Mouse (Mus musculus): Measurements from ENCODE around the gene Pigk.

Gene Pigk

GRCm38 (mm10) chr3:152855006-152855614 is 141.2 kb downstream of the Pigk start:
- DNase-seq (ENCODE audit: low spot score), result no peak

DNA sequence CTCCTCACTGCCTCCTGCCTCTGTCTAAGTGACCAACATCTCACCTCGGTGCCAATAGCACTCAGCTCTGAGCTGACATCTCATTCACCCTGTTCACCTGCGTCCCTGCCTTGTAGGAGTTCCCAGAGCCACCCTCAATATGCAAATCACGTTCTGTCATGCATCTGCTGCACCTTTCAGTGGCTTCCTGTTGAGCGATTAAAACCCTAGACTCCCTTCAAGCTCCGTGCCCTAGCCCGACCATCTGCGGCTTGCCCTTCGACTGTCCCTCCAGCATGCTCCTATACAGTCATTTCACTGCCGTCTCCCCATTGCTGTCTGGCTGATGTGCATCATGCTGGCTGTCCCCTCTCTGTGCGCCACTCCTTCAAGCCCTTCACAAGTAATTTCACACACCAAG is 142.2 kb downstream of the Pigk start:
- DNase-seq (ENCODE audit: low spot score), result no peak

DNA sequence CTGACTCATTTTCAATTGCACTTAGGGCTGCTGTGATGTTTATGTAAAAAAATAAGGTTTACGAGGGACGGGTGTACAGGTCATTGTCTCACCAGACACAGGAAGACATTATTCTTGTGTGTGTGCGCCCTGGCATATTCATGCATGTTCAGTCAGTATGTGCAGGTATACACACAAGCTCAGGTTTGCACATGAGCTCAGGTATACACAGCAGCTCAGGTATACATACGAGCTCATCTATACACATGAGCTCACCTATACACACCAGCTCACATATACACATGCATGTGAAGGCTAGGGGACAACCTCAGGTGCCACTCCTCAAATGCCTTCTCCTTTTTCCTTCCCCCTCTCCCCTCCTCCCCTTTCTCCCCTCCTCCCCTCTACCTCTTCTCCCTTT is 147.6 kb downstream of the Pigk start:
- DNase-seq (ENCODE audit: low spot score), result no peak

DNA sequence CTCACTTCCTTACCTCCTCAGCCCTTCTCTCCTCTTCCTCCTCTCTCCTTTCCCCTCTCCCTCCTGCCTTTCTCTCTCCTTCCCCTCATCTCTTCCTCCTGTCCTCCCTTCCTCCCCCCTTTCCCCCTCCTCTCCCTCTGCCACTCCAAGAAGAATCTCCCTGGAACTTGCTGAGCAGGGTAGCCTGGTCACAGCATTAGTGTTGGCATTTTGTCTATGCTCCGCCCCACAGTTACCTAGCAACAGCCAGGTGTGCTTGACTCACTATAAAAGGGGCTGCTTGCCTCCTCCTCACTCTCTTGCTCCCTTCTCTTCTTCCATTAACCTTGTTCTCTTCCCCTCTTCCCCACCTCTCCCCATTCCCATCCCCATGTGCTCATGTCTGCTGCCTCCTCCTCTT is 148.1 kb downstream of the Pigk start:
- DNase-seq (ENCODE audit: low spot score), result no peak

DNA sequence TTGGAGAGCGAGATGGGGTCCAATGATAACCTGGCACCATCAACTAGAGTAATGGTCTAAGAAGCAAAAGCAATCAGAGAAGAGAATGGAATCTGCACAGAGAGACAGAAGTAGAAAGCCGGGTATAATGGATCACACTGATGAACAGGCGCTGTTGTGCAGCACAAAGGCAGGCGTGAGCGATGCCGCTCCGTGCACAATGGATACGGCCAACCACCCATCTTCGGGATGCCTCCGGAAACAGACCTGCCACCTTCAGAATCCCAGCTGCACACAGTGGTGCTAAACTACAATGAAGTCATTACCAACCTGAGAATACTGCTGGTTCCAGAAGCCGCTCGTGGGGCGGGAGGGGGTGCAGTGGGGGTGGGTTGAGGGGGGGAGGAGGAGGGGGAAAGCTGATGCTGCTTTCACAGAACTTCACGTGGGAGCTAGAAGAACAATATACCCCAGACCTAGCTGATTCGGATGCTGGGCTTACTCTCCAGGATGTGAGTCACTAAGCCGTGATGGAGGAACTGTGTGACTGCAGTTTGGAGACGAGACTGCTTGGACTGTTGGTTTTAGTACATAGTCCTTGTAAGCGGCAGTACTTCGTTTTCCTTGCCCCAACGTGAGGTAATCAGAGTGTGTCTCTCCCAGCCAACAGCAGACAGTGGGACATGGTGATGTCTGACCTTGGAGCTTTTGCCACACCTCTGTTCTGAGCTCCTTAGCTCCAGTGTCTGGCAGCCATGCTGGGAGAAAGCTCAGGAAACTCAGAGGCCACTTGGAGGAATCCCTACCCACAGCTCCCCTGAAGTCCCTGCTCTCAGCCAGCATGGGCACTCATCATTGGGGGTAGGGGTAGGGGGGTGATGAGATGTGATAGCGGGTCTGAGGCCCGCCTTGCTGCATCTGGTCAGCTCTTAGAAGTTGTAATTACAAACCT is 152.4 kb downstream of the Pigk start:
- DNase-seq (ENCODE audit: low spot score), result no peak

GRCm38 (mm10) chr3:152867654-152868525 is 154.0 kb downstream of the Pigk start:
- DNase-seq (ENCODE audit: low spot score), result no peak

DNA sequence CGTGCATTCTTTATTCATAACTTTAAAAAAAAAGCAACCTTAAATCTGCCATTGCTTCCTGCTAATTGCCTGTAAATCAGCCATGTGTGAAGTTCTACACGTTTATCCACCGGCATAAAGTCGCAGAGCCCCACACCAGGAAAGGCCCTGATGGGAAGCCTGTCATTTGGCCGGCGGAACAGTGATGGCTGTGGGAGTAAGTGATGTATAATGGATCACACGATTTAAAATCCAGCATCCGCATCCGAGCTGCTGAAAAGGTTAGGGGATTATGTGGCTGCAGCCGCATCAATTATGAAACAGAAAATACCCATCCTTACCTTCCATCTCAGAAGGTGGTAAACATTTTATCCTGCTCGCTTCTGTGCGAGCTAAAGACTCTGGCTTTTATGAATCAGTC is 158.2 kb downstream of the Pigk start:
- no peak for DNase-seq (ENCODE audit: low spot score)

DNA sequence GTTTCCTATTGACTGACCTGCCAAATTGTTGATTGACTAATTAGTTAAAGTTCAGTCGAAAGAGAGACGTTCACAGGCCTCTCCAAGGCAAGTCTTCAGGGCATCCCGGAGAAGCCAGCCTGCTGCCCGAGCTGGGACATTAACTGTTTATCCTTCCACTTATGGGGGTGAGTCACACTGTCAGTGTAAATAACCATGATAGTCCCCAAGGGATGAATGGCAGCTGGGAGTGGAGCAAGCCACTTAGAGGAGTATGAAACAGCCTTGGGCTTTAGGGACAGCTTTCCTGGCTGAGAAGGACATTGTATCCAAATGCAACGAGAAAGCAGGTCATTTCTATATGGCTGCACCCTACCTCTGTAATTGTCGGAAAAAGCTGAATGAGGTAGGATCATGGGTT is 158.7 kb downstream of the Pigk start:
- DNase-seq (ENCODE audit: low spot score), result no peak

- no peak for DNase-seq (ENCODE audit: low spot score)
Measured at GRCm38 (mm10) chr3:152874431-152875355, 160.8 kb downstream of the Pigk start.

- DNase-seq (ENCODE audit: low spot score), result no peak
Measured at GRCm38 (mm10) chr3:152875723-152876290, 161.9 kb downstream of the Pigk start.

DNA sequence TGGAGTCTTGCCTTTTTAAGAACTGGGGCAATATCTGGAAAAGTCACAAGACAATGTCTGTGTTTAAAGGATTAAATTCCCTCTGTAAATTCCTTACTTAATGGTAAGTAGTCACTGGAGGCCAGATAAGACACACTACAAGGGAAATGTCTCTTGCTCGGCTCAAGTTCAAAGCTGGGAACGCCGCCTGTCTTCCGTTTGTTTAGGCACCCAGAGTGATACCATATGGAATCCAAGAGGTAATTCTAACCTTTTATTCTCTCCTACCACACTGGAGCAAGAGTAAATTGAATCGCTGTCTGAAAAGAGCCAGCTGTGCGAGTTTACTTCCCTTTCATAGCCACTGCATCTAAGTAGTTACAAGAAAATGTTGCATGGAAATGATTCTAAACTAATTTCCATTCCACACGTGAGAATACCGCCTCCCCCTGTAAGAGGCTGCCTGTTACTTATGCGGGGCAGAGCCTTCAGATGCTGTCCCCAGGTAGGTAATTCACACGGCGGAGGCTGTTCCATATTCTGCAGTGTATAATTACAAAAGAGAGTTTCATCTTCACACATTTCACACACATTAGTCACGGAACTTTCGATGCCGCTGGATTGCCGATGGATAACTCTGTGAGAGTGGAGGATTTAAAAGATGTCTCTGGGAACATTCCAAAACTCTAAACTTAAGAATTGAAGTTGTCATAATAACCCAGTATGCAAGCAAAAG is 166.4 kb downstream of the Pigk start:
- no peak for DNase-seq (ENCODE audit: low spot score)

DNA sequence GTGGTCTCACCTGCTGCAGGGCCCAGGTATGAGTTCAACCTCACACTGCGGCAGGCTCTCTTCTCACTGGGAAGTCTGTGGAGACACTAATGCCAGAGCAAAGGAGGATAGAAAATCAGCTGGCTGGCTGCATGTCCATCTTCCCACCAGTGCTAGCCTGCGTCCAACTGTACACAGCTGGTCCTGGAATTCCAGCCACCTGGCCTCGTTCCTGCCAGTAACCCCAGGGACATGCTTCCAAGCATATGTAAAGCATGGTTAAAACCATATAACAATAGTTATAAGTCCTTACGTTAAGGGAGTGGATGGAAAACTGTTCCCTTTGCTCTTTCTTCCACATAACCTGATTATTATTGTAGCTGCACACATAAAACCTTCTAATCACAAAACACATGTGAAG is 167.8 kb downstream of the Pigk start:
- DNase-seq (ENCODE audit: low spot score), result no peak

- DNase-seq (ENCODE audit: low spot score), result no peak
Measured at GRCm38 (mm10) chr3:152883556-152883955, 169.7 kb downstream of the Pigk start.

DNA sequence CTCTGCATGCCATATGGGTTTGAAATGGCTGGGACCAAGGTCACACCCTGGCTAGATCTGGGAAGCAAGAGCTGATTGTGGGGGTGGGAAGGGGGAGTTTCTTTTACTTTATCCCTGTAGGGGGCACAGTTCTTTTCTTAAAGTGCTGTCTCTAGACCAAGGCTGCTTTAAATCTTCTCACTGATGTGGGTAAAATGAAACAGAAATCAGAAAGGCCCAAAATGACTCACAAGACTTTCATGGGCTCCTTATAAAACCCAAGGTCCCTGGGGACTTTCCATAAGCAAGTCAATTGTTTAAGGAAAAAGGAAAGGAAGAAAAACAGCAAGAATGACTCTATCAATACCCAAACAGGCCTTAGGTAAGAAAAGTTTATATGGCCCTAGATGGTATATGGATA is 172.8 kb downstream of the Pigk start:
- DNase-seq (ENCODE audit: low spot score), result no peak

- DNase-seq (ENCODE audit: low spot score), result no peak
Measured at GRCm38 (mm10) chr3:152888116-152888515, 174.2 kb downstream of the Pigk start.

DNA sequence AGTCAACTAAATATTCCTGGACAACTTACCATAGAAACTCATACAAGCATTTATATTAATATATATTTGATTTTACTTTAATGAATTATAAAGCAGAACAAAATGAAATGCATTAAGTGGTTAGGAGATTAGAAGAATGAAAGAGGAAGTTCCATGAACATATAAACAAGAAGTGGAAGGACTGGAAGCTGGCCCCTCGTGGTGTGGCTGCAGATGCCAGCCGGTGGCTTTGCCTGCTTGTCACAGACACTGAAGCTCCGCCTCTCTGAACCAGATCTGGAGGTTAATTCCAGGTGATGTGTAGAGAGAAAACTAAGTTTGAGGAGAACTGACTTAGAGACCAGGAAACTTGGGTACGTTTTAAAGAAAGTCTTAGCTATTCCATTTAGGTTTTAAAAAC is 181.0 kb downstream of the Pigk start:
- DNase-seq (ENCODE audit: low spot score), result no peak

- no peak for DNase-seq (ENCODE audit: low spot score)
Measured at GRCm38 (mm10) chr3:152896111-152896510, 182.2 kb downstream of the Pigk start.

GRCm38 (mm10) chr3:152897196-152897595 is 183.3 kb downstream of the Pigk start:
- no peak for DNase-seq (ENCODE audit: low spot score)

GRCm38 (mm10) chr3:152898906-152899305 is 185.0 kb downstream of the Pigk start:
- no peak for DNase-seq (ENCODE audit: low spot score)

GRCm38 (mm10) chr3:152905026-152905425 is 191.1 kb downstream of the Pigk start:
- no peak for DNase-seq (ENCODE audit: low spot score)

Data from spleen, adult 12 weeks (tissue).